Mouse (Mus musculus): Measurements from ENCODE around the gene Cfap70. TPM values are rescaled to one million over a fixed set of nuclear protein-coding genes. Genes with fewer than 3 reads are reported as not detected.

The Cfap70 gene
- total RNA-seq, 2 experiments from 2014 or later, result 1.4 to 1.9 TPM

- DNase-seq (ENCODE audit: low spot score in 2 of 2), result no peak
These were observed 23.4 kb downstream of the Cfap70 start for GRCm38 (mm10) chr14:20428593-20428992.

GRCm38 (mm10) chr14:20423046-20423445 lies 29.0 kb downstream of the Cfap70 start:
- no peak for DNase-seq (ENCODE audit: low spot score in 2 of 2)

- DNase-seq (ENCODE audit: low spot score in 2 of 2), result no peak
These were observed 29.8 kb downstream of the Cfap70 start for GRCm38 (mm10) chr14:20422257-20422656.

- peak in 1 of 2 experiments; percentile 63 for DNase-seq (ENCODE audit: low spot score in 2 of 2)
These were observed 52.0 kb downstream of the Cfap70 start for GRCm38 (mm10) chr14:20400071-20400470.

- DNase-seq (ENCODE audit: low spot score in 2 of 2), result no peak
These were observed 53.2 kb downstream of the Cfap70 start for GRCm38 (mm10) chr14:20398864-20399263.

GRCm38 (mm10) chr14:20397220-20397619 lies 54.8 kb downstream of the Cfap70 start:
- DNase-seq (ENCODE audit: low spot score in 2 of 2), result no peak

- DNase-seq (ENCODE audit: low spot score in 2 of 2), result peak; percentile 93 to 96
These were observed 58.7 kb downstream of the Cfap70 start, which contains the start of gene Mrps16 for GRCm38 (mm10) chr14:20393205-20393913. Gene Mrps16, minus strand, starts transcription at chr14:20393634.

GRCm38 (mm10) chr14:20392326-20392725 lies 59.7 kb downstream of the Cfap70 start:
- no peak for DNase-seq (ENCODE audit: low spot score in 2 of 2)

- DNase-seq (ENCODE audit: low spot score in 2 of 2), result no peak
These were observed 62.5 kb downstream of the Cfap70 start for GRCm38 (mm10) chr14:20389446-20390079.

- peak; percentile 89 to 97 for DNase-seq (ENCODE audit: low spot score in 2 of 2)
These were observed 63.4 kb downstream of the Cfap70 start, which contains the start of gene Dnajc9 for GRCm38 (mm10) chr14:20388441-20389129. Gene Dnajc9, minus strand, starts transcription at chr14:20388910.

GRCm38 (mm10) chr14:20379753-20380430 lies 72.1 kb downstream of the Cfap70 start:
- no peak for DNase-seq (ENCODE audit: low spot score in 2 of 2)

GRCm38 (mm10) chr14:20379087-20379640 lies 72.9 kb downstream of the Cfap70 start:
- DNase-seq (ENCODE audit: low spot score in 2 of 2), result no peak

- no peak for DNase-seq (ENCODE audit: low spot score in 2 of 2)
These were observed 73.5 kb downstream of the Cfap70 start for GRCm38 (mm10) chr14:20378313-20379061.

- DNase-seq (ENCODE audit: low spot score in 2 of 2), result peak in 1 of 2 experiments; percentile 15
These were observed 74.9 kb downstream of the Cfap70 start for GRCm38 (mm10) chr14:20377112-20377521.

GRCm38 (mm10) chr14:20371854-20372253 lies 80.2 kb downstream of the Cfap70 start:
- no peak for DNase-seq (ENCODE audit: low spot score in 2 of 2)

- DNase-seq (ENCODE audit: low spot score in 2 of 2), result no peak
These were observed 81.2 kb downstream of the Cfap70 start for GRCm38 (mm10) chr14:20370798-20371197.

GRCm38 (mm10) chr14:20368271-20368670 lies 83.8 kb downstream of the Cfap70 start:
- DNase-seq (ENCODE audit: low spot score in 2 of 2), result no peak

- no peak for DNase-seq (ENCODE audit: low spot score in 2 of 2)
These were observed 88.8 kb downstream of the Cfap70 start for GRCm38 (mm10) chr14:20363230-20363629.

GRCm38 (mm10) chr14:20347991-20348541 lies 104.0 kb downstream of the Cfap70 start, which contains the start of the genes Ecd and Fam149b:
Gene Ecd, minus strand, starts transcription at chr14:20348121.
Gene Fam149b, plus strand, starts transcription at chr14:20348162.
- DNase-seq (ENCODE audit: low spot score in 2 of 2), result peak; percentile 87 to 95

Measured in layer of hippocampus, adult 18-20 months (tissue).